Mouse (Mus musculus) yolk sac, embryonic 10.5 days (tissue): Measurements from ENCODE around the gene Asgr2.
A peak's percentile ranks its signal among the peaks of the same experiment; 100 is the strongest.
"Not testable (repeated sequence)": the region's sequence is repeated elsewhere in the genome, so short reads cannot be mapped to it uniquely, and the experiment has no call there.

Source experiments
- DNase-seq: peaks from one replicate; pipeline ENCODE4 v3.0.0-alpha.2; 2017; ENCODE audit warnings: low spot score

Gene Asgr2

DNA sequence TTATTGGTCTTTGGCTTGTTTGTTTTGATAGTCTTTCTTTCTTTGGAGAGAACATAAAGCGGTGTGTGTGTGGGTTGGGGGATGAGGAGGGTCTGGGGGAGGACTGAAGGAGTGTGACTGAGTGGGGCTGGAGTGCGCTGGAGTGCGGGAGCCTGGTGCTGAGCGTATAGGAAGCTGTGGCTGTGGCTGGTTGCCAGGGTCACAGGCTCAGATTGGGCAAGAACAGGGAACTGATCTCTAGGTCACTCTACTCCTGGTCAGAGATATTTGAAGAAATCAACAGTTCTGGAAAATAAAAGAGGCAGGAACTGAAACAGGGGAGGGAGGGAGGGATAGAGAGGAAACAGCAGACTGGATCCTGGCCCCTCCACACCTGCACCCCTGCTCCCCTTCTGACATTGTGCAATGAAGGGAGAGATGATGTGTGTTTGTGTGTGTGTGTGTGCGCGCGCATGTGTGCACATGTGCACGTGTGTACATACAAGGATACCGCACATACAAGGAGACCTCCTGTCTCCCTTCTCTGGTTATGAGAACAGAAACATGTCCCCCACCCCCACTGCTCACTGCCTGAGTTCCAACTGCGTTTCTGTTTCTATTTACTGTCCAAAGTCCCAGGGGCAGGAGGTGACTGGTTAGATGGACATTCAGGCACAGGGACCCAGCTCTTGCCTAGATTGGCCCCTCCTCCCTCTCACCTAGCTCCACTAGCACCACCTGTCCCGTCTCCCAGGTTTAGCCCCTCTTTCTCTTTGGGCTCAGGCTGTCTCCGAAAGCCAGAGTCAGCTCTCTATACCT lies at the start of gene Asgr2:
Asgr2 (plus strand) TSS at position 659 of the 798 bp plus-strand sequence.
- peak; percentile 86 for DNase-seq

DNA sequence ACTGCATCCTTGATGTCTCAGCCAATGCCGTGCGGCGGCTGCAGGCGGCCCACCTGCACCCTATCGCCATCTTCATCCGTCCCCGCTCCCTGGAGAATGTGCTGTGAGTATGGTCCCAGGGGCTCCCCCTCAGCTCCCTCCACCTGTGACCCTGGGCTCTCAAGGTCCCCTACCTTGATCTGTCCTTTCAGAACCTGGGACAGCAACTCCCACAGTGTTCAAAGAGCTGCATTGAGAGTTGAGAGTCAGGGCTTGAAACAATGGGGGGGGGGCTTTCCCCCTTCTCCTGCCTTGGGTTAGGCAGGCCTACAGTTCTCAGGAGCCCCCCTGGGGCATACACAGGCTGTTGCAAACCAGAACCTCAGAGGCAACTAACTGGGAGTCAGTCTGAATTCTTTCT lies 48.8 kb upstream of the Asgr2 start:
- DNase-seq: no peak

DNA sequence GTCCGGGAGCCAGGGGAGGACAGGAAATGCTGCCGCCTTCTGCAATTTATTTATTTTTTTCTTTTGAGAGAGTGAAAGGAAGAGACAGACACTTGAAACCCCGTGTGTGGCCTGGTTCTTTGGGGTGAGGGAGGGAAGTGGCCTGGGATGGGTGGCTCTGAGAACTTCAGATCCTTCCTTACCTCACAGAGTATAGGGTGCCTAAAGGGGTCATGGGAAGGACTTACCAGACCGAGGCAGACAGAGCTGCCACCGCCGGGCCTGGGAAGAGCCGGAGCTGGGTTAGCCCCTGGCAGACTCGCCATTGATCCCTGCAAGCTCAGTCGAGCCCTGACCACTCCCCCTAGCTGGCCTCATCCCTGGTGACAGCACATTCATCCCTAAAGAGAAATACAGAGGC lies 47.0 kb upstream of the Asgr2 start:
- no peak for DNase-seq

DNA sequence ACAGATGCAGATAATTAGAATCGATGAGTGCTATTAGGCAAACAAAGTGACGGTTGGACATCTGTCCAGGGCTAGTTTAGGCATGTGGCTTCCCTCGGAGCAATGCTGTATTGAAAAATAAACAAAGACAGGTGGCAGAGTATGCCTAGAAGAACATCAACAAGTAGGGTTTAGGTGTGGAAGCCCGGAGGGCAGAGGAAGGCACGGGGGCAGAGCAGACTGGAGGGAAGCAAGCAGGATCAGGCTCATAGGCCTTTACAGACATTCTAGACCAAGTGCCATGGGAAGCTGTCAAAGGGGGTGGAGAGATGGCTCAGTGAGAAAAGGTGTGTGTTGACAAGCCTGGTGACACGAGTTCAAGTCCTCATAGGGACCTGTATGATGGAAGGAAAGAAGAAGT lies 43.1 kb upstream of the Asgr2 start:
- no peak for DNase-seq

DNA sequence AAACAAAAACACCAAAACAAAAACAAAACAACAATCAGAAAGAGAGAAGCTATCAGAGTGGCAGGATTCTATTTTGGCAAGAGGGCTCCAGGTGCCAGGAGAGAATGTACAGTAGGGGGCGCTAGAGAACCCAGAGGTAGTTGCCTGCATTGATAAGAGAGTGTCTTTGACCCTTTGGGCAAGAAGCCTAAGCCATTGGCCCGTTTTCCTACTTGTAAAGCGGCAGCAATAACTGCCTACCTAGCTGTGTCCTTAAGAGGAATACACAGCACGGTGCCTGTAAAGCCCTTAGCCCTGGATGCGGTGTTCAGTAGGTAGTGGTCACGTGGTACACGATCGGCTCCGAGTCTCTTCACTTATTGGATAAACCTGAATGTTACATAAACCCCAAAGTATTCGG lies 42.6 kb upstream of the Asgr2 start:
- DNase-seq: no peak

DNA sequence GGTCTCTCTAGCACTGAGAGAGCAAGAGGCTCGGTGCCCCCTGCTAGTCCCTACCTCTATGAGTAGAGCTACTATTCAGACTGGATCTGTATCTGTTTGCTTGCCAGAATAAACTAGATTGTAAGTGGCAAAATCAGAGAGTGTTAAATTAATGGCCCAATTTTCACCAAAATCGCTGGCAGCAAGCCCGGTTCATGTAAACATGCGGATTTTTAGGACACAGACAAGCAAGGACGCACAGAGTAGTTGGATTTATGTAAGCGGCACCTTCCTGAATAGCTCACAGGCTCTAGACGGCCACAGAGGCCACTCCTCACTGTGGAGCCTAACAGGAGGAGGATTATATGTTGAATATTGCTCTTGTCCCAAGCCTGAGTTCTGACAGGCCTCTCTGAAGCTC lies 39.3 kb upstream of the Asgr2 start:
- DNase-seq: no peak

DNA sequence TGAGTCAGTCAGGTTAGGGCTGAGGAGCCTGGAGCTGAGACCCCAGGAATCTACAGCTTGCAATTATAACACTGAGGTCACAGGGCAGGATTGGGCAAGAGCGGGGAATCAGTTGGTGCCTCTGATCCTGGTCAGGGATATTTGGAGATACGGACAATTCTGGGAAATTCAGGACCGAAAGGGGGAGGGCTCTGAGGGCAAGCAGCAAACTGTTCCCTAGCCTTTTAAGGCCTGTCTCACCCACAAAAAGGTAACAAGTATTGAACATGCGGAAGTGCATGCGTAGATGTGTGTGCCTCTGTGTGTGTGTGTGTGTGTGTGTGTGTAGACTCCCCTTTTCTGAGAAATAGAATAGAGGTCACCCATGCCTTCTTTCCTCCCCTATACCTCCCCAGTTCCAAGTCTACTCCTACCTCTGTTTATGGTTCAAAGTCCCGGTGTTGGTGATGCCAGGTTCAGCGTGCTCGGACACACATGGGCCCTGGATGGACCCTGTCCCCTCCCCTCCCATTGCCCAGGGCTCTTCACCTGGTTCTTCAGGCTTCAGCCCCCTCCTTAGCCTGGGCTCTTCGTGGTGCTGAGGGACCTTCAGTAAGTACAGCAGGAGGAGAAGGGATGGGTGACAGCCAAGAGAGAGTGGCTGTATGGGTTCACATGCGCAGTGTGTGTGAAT lies 38.4 kb upstream of the Asgr2 start, which contains the start of gene Asgr1:
Asgr1 (plus strand) TSS at position 188 of the 673 bp plus-strand sequence.
- no peak for DNase-seq

DNA sequence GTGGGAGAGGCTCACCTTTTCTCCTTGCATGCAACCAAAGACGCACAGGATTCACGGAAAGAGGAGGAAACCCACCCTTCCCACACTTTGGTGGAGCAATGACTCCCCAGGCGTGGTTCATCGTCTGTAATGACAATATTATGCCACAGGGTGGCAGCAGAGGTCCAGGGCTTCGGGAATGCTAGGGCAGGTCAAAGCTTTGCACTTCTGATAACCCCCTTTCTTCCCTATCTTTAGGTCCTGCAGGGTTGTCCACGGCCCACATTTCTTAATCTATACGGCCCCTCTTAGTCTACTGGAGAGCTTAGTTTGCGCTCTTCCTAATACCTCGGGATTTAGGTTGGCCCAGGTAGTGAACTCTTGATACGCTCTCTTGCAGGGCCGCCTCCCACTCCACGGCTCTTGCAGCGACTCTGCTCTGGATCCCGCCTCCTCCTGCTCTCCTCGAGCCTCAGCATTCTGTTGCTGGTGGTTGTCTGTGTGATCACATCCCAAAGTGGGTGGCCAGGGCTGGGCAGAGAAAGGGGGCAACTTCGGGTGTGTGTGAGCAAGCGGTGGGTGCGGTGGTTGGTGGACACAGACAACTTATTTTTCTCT lies 36.7 kb upstream of the Asgr2 start:
- DNase-seq: peak; percentile 60

DNA sequence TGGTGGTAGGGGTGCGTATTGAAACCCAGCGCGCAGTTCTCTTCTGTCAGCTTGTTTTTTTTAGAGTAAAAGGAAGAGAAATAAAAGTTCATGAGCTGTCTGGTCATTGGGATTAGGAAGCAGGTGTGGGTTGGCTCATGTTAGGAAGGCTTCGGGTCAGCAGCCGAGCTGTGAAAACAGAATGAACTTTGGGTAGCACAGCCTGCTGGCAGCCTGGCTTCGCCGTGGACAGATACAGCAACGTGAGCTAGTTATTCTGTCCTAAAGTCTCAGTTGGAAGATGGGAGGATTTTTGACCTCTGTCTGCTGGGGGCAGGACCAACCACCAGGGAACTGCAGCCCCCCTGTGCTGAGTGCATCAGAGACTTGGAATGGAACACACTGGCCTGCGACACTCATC lies 34.6 kb upstream of the Asgr2 start:
- DNase-seq: no peak

DNA sequence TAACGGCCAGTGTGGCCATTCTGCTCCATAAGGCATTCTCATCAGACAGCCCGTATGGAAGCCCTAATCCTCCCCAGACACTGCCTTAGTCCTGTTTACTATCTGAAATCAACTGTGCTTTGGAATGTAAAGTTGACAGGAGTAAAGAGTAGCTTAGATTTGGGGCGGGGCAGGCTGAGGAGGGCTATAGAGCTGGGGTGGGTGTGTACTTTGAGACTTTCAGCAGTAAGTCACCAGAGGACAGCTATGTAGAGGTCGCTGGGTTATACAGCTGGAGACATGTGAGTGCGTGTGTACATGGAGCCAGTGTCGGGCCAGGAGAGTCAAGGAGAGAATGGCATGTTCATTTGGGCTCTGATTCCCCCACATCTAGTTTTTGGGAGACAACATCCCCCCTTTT lies 32.5 kb upstream of the Asgr2 start:
- DNase-seq: peak; percentile 41

DNA sequence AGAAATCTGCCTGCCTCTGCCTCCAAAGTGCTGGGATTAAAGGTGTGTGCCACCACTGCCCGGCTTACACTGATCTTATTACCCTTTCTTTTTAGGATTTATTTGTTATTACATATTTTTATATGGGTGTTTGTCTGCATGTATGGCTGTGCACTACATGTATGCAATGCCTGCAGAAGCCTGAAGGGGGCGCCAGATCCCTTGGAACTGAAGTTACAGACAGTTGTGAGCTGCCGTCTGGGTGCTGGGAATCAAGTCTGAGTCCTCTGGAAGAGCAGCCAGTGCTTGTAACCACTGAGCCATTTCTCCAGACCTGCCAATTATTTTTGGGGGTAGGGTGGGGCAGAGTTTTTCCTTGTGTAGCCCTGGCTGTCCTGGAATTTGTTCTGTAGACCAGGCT lies 29.4 kb upstream of the Asgr2 start:
- DNase-seq: no peak

DNA sequence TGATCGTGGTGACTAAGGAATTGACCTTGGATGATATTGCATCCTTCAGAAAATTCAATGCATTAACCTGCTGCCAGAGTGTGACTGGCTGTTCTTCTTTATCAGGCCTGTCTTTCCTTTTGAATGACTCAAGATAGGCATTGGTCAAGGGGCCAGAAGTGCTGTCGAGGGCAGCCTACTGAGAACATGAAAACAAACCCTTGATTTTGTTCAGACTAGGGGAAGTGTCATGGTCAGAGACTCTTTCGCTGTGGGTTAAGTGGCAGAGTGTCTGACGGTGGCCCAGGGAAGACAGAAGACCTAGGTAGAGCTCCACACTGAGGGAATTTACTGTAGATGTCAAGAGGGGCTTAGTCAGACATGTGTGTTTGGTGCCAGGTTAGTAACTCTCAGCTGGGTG lies 25.7 kb upstream of the Asgr2 start:
- no peak for DNase-seq

DNA sequence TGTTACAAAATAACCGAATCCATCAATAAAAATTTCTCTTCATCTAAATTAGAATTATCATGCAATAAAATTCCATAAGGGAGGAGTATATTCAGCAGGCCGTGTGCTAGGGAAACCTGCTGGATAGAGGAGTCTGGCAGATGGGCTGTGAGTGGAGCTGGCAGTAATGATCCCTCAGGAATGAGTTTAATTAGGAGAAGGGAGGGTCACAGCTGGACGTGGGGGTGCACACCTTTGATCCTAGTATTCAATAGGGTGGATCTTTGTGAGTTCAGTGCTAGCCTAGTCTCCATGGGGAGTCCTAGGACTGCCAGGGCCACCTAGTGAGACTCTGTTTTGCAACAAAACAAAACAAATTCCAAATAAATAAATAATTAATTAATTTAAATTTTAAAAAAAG lies 24.2 kb upstream of the Asgr2 start:
- no peak for DNase-seq

DNA sequence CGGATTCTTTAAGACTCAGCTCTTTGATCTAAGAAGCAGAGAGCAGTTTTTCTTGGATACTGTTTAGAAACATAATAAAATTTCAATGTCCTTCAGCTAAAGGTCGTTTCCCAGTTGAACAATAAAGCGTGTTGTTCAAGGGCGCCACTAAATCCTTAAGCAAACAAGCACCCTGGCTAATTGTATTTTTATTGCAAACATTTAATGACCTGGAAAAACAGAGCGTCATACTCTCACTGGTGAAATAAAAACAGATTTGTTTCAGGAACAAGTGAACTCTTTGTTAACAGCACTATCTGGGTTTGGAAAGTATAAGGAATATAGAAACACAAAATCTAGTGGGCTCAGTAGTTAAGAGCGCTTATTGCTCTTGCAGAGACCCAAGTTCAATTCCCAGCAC lies 22.4 kb upstream of the Asgr2 start:
- DNase-seq: no peak

DNA sequence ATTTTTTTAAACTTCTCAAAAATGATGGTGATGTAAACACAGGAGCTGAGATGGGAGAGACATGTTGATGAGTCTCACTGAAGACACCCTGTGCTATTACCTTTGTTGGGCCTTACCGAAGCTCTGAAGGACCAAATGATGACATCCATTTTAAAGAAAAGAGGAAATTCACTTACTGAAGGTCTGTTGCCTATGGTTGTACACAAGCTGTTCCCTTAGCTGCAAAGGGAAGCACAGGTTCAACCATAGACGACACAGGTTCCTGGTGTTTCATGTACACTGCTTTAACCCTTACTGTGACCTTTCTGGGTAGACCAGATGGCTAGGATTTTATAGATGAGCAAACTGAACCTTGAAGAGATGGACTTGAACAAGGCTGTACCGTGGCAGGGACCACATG lies 21.8 kb upstream of the Asgr2 start:
- DNase-seq: not testable (repeated sequence)

DNA sequence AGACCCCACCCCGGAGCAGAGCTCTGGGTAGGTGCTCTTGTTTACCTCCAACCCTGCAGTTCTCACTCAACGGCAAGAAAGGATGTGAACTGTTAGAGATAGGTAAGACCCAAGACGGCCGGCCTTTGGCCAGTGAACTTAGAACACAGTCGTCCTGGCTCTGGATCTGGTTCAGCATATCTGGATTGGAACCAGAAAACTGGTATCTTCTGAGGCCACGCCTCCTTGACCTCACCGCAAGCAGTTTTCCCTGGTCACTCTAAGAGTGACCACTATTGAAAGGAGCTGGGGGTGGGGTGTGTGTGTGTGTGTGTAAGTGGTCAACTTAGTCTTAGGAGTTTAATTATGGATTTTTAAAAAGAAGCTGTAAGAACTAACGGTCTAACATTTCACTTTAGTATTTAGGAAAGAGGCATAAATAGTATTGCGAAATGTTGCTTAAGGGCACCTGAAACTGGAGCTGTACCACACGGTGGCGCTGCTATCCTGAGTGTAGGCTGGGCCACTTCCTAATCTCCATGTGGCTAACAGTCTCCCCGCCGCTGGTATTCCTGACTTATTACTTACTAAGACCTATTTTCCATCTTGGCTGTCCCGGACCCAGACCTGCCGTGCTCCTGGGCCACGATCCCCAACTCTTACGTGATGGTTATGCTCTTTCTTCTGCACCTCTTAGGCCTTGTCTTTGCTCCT lies 17.9 kb upstream of the Asgr2 start:
- DNase-seq: peak; percentile 61

DNA sequence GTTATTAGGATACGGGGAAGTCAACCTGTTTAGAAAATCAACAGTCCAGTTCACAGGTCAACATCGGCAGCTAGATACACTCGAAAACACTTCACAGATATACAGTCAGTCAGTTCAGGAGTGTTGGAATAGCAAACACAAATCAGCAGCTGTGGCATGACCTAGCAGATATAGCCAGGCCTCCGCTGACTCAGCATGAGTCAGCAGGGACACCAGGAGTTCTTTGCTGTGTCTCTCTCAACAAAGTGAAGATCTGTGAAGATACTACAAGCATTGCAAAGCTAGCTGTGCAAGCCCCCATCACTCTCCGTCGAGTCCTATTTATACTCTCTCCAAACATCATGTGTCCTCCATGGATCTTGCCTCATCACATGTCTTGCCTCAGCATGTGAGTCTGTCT lies 16.9 kb upstream of the Asgr2 start:
- peak; percentile 41 for DNase-seq

DNA sequence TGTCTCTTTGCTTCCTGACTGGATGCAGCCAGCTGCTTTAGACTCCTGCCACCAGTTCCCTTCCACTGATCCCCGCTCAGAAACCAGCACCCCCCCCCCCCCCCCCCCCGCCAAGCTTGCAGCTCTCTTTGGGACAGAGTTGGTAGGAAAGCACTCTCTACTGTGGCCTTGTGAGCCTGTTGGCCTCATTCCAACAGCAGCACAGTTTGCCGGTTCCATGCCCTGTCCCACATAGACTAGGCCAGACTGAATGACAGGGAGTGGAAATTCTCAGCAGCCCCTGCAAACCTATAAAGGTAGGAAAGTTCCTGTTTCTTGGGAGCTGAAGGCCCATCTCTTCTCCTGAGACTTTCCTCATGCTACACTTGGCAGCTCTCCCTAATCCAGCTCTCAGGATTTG lies 15.0 kb upstream of the Asgr2 start:
- DNase-seq: no peak

DNA sequence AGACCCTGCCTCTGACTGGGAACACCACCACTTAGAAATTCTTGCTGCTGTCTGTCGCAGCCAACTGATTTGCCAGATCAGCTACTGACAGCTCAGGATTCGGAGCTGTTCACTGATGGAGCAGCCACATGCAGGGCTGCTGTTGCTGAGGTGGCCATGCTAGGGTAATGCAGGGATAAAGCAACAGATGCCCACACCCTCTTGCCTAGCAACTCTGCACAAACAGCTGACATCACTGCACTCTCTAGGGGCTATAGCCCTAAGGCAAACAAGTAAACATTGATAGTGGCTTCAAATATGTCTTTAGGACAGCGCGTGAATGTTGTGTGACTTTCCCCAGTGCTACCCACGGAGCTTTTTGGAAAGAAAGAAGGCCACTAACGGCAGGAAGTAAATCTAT lies 13.3 kb upstream of the Asgr2 start:
- no peak for DNase-seq

DNA sequence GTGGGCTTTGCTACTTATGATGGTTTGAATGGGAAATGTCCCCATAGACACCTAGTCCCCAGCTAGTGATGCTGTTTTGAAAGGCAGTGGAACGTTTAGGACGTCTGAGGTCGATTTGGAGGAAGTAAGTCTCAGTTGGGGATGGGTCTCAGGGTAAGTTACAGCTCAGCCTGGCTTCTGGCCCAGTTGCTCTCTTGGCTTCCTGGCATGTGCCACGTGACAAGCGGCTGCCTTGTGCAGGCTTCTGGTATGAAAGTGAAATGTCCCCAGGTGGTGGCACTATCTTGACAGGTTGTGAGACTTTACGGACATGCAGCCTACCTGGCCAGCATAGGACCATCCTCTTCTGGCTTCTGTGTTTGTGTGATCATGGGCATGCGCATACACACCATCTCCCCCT lies 12.5 kb upstream of the Asgr2 start:
- no peak for DNase-seq

DNA sequence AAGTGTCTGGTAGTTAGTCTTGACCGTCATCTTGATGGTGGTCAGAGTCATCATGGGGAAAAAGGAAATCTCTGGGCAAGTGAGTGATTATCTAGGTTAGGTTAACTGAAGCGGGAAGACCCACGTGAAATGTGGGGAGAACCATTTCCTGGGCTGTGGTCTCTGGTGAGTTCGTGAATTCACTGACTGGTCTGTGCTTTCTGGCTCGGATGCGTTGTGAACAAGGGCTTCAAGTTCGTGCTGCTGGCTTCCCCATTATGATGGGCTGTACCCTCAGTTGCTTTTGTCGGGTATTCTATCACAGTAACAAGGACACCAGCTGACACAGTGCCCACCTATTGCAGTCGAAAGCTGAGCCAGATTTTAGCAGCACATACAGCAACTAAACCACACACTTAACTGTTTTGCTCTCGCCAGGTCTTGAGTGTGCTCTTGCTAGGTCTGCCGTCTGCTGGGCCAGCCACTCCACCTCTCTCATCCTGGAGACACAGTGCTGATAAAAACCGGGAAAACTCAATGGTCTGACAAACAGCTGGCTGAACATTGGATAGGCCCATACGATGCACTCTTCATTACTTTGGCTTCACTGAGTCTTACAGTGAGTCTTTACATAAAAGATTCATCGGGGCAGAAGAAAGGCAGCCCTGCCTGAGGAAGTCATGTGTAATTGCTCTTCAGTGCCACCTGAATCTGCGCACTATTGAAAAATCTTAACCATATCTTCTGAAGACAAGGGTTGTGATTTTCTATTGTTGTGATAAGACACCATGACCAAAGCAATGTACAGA lies 11.4 kb upstream of the Asgr2 start:
- DNase-seq: no peak

DNA sequence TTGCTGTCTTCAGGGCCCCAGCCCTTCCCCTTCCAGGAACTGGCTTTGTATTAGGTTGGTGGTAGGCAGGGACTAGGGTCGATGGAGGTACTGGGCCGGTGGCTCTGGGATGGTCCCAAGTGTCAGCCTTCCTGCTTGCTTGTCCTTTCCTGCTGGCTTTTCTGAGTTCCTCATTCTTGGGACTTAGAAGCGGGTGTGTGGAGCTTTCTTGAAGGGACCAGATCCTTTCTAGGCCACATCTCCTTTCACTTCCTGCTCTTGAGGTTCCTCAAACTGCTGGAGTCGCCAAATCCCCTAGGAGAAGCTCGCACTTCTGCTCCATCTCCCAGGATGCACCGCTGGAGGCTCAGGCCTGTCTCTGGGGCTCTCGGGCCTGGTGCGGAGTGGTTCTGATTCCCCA lies 7.9 kb upstream of the Asgr2 start:
- DNase-seq: no peak
